ENCODE assay signal across 22 mouse cellular contexts in the genomic region with DNA sequence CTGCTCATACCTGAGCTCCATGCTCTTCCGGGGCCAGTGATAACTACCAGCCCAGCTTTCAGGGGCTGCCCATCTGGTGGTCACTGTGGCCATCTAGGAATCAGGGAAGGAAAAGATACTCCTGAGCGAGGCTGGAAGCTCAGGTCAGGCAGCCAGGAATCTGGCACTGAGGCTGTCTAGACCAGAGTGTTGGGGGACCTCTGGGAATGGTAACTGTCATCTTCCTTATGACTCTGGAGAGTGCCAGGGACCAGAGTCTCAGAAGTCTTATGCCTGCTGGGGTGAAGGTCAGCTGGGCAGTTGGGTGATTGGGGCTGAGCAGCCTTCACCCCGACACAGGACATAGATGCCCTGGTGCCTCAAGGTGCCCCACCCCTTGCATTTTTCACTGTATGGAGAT. TPM values are rescaled to one million over a fixed set of nuclear protein-coding genes. Genes with fewer than 3 reads are reported as not detected.
DNase-seq lines count a peak whose midpoint lies in the region; ATAC-seq and TF ChIP-seq lines count a peak whose summit lies in the region.
"Had no signal": no experiment of that assay in that cellular context is flagged by ENCODE, and none has a peak within 500 bp of the region (broad histone marks: within the 10 kb centered on the region; RNA-seq: fewer than 3 reads in every experiment).

No protein-coding gene starts in this region.

- no peaks in the 10 kb centered on the region for H3K27me3 ChIP-seq in heart, adult 2 months (ENCODE audit: control insufficient read depth, insufficient read depth, low read length)
- no peaks in the 10 kb centered on the region for H3K27me3 ChIP-seq in lung, postnatal 0 days (replicated peaks; ENCODE audit: insufficient read depth, low read length)
- H3K27me3 ChIP-seq: embryonic facial prominence, embryonic 12.5 days; forebrain, embryonic 13.5 days; forebrain, embryonic 15.5 days had no signal

- intact Hi-C loops in heart, adult 2 months (cut with DNase I), result no loop called here
- intact Hi-C loops in left cerebral cortex, adult 2 months (cut with DNase I), result no loop called here

- no peak overlapping the region for H3K27ac ChIP-seq in heart, adult 2 months
- peak overlapping the region; percentile 54 for H3K27ac ChIP-seq in lung, postnatal 0 days (ENCODE audit: low read length)
- H3K27ac ChIP-seq in brown adipose tissue, adult 24 weeks (replicated peaks; ENCODE audit: low read depth, low read length), result peak overlapping the region; percentile 96
- H3K27ac ChIP-seq in left cerebral cortex, adult 2 months, result no peak overlapping the region
- H3K27ac ChIP-seq: embryonic facial prominence, embryonic 10.5 days; embryonic facial prominence, embryonic 12.5 days; forebrain, embryonic 13.5 days; forebrain, embryonic 15.5 days had no signal

- no peak for TF ChIP-seq CTCF in heart, adult 2 months (IDR thresholded peaks at IDR 0.05)
- TF ChIP-seq CTCF in lung, postnatal 0 days (IDR thresholded peaks at IDR 0.05), result no peak
- no peak for TF ChIP-seq CTCF in lung, adult 2 months (IDR thresholded peaks at IDR 0.05; ENCODE audit: insufficient read depth, low read length)
- no peak for TF ChIP-seq CTCF in left cerebral cortex, adult 2 months (IDR thresholded peaks at IDR 0.05)

- H3K79me2 ChIP-seq in heart, adult 2 months (replicated peaks; ENCODE audit: control insufficient read depth, insufficient read depth, low read length), result no peaks in the 10 kb centered on the region

- no peak overlapping the region for H3K9ac ChIP-seq in heart, adult 2 months (ENCODE audit: low read depth, low read length)
- H3K9ac ChIP-seq in lung, postnatal 0 days (replicated peaks; ENCODE audit: low read depth), result no peak overlapping the region
- H3K9ac ChIP-seq: embryonic facial prominence, embryonic 12.5 days; forebrain, embryonic 13.5 days; forebrain, embryonic 15.5 days; forebrain, postnatal 0 days had no signal

- TF ChIP-seq EP300 in heart, adult 2 months (IDR thresholded peaks at IDR 0.05; ENCODE audit: insufficient read depth, low read depth, low read length), result no peak
- no peak for TF ChIP-seq EP300 in lung, postnatal 0 days (IDR thresholded peaks at IDR 0.05)

- WGBS in heart, adult 2 months, result 78% methylated on average over 3 of the region's 3 CpGs
- 80% methylated on average over 3 of the region's 3 CpGs for WGBS in lung, postnatal 0 days
- 86% methylated on average over 3 of the region's 3 CpGs for WGBS in lung, adult 2 months

- H3K36me3 ChIP-seq in heart, adult 2 months (ENCODE audit: control insufficient read depth, insufficient read depth, low read length), result no peaks in the 10 kb centered on the region
- no peaks in the 10 kb centered on the region for H3K36me3 ChIP-seq in lung, postnatal 0 days (ENCODE audit: insufficient read depth, low read length)
- H3K36me3 ChIP-seq: embryonic facial prominence, embryonic 10.5 days; embryonic facial prominence, embryonic 12.5 days; forebrain, embryonic 15.5 days had no signal

- no peak overlapping the region for H3K4me2 ChIP-seq in lung, postnatal 0 days (replicated peaks; ENCODE audit: low read depth, low read length)
- H3K4me2 ChIP-seq: embryonic facial prominence, embryonic 12.5 days; forebrain, embryonic 13.5 days; forebrain, embryonic 15.5 days had no signal

- TF ChIP-seq POLR2A in heart, adult 2 months (IDR thresholded peaks at IDR 0.05; ENCODE audit: insufficient read depth, low read depth, low read length), result no peak
- TF ChIP-seq POLR2A in lung, adult 2 months (IDR thresholded peaks at IDR 0.05; ENCODE audit: borderline replicate concordance, extremely low read depth, low read depth, low read length), result no peak

- no peak overlapping the region for H3K4me3 ChIP-seq in heart, adult 2 months
- H3K4me3 ChIP-seq in lung, postnatal 0 days (ENCODE audit: low read depth, low read length), result no peak overlapping the region
- H3K4me3 ChIP-seq in lung, adult 2 months (replicated peaks; ENCODE audit: extremely low read depth, low read depth, low read length), result no peak overlapping the region
- H3K4me3 ChIP-seq in brown adipose tissue, adult 24 weeks (ENCODE audit: insufficient read depth, low read depth, low read length), result no peak overlapping the region
- H3K4me3 ChIP-seq in left cerebral cortex, adult 2 months, result no peak overlapping the region
- H3K4me3 ChIP-seq: embryonic facial prominence, embryonic 10.5 days; embryonic facial prominence, embryonic 12.5 days; forebrain, embryonic 13.5 days; forebrain, embryonic 15.5 days had no signal

- peak; percentile 57 for DNase-seq in adrenal gland, postnatal 10 days
- no peak for DNase-seq in adrenal gland, adult 18-20 months (ENCODE audit: low spot score in 2 of 2)
- DNase-seq in heart, adult 11 months, result peak; percentile 88
- DNase-seq in heart, adult 2 months, result no peak
- no peak for DNase-seq in lung, postnatal 0 days (ENCODE audit: low spot score)
- no peak for DNase-seq in lung, adult 2 months
- DNase-seq in left cerebral cortex, adult 2 months (ENCODE audit: extremely low spot score in 1 of 2, low spot score in 2 of 2), result no peak
- DNase-seq: cerebellum, adult 11 months; cerebellum, adult 18-20 months; cerebellum, adult 8-10 months; cerebellum, postnatal 10 days; cerebellum, postnatal 25 days; forebrain, postnatal 0 days had no signal

- H3K9me3 ChIP-seq in lung, postnatal 0 days (ENCODE audit: low read length), result no peaks in the 10 kb centered on the region
- H3K9me3 ChIP-seq: embryonic facial prominence, embryonic 12.5 days; forebrain, embryonic 13.5 days; forebrain, embryonic 15.5 days had no signal

- ATAC-seq in lung, postnatal 0 days, result no peak
- ATAC-seq: forebrain, embryonic 13.5 days; forebrain, embryonic 15.5 days; forebrain, postnatal 0 days had no signal

- no peaks in the 10 kb centered on the region; the same call in none of the 2 replicates for H3K4me1 ChIP-seq in heart, adult 2 months (ENCODE audit: control insufficient read depth, insufficient read depth, low read length)
- peaks cover 4% of the 10 kb centered on the region; the same call in 1 of the 2 replicates for H3K4me1 ChIP-seq in lung, postnatal 0 days (ENCODE audit: insufficient read depth, low read depth, low read length)
- H3K4me1 ChIP-seq in lung, adult 2 months (ENCODE audit: control insufficient read depth, insufficient read depth, low read length), result no peaks in the 10 kb centered on the region
- peaks cover 23% of the 10 kb centered on the region; the same call in 1 of the 2 replicates for H3K4me1 ChIP-seq in brown adipose tissue, adult 24 weeks (ENCODE audit: control insufficient read depth, insufficient read depth, insufficient read length, low read length)
- H3K4me1 ChIP-seq: forebrain, embryonic 15.5 days had no signal

RNA-seq across cellular contexts. Expression of gene Trarg1, which starts 28.0 kb away (rescaled TPM):
- total RNA-seq in adrenal gland, postnatal 10 days (2021), result 10 to 100 TPM; 69.6 to 95.7 TPM
- 100 to 1,000 TPM in 1 of 2 experiments, 10 to 100 TPM in 1; 20.9 to 145 TPM for total RNA-seq in adrenal gland, adult 18-20 months (2021)
- 1 to 10 TPM; 3.5 to 3.8 TPM for total RNA-seq in heart, adult 2 months (2021)
- polyA plus RNA-seq in heart, adult 2 months (2012; rRNA removed), result 2.3 and 4.7 TPM in 2 replicates
- polyA plus RNA-seq in lung, postnatal 0 days (2015; fragmentation: Nextera tagmentation; extraction: Ambion mirVana), result 4.7 and 7.1 TPM in 2 replicates
- polyA plus RNA-seq in lung, adult 2 months (2012; rRNA removed), result 5.3 and 7.5 TPM in 2 replicates
- 368 and 373 TPM in 2 replicates for polyA plus RNA-seq in brown adipose tissue, adult 24 weeks (2012; ENCODE audit: insufficient read depth, insufficient read length, missing spikeins)
- total RNA-seq in left cerebral cortex, adult 2 months (2021), result under 1 TPM; 0.50 to 0.68 TPM
- total RNA-seq: ES-E14, MEL had no signal
- polyA plus RNA-seq: forebrain, embryonic 11.5 days; forebrain, embryonic 13.5 days had no signal

RNA-seq across cellular contexts. Expression of gene Bhlha9, which starts 35.4 kb away (rescaled TPM):
- under 1 TPM; 0.24 to 0.30 TPM for total RNA-seq in adrenal gland, postnatal 10 days (2021)
- total RNA-seq in adrenal gland, adult 18-20 months (2021), result not detected
- not detected for total RNA-seq in heart, adult 2 months (2021)
- polyA plus RNA-seq in heart, adult 2 months (2012; rRNA removed), result not detected in 2 replicates
- not detected in 2 replicates for polyA plus RNA-seq in lung, postnatal 0 days (2015; fragmentation: Nextera tagmentation; extraction: Ambion mirVana)
- not detected in 2 replicates for polyA plus RNA-seq in lung, adult 2 months (2012; rRNA removed)
- polyA plus RNA-seq in brown adipose tissue, adult 24 weeks (2012; ENCODE audit: insufficient read depth, insufficient read length, missing spikeins), result not detected in 2 replicates
- total RNA-seq in left cerebral cortex, adult 2 months (2021), result 1 to 10 TPM; 3.2 to 3.8 TPM
- total RNA-seq: adrenal gland, postnatal 36 days; ES-E14; MEL had no signal
- polyA plus RNA-seq: embryonic facial prominence, embryonic 10.5 days; forebrain, embryonic 11.5 days had no signal

RNA-seq across cellular contexts. Expression of gene Gosr1, which starts 55.7 kb away (rescaled TPM):
- 10 to 100 TPM; 62.1 to 64.9 TPM for total RNA-seq in adrenal gland, postnatal 10 days (2021)
- 10 to 100 TPM; 64.3 to 69.6 TPM for total RNA-seq in adrenal gland, adult 18-20 months (2021)
- 10 to 100 TPM; 24.1 to 26.0 TPM for total RNA-seq in heart, adult 2 months (2021)
- 11.1 and 19.6 TPM in 2 replicates for polyA plus RNA-seq in heart, adult 2 months (2012; rRNA removed)
- 19.5 and 21.6 TPM in 2 replicates for polyA plus RNA-seq in lung, postnatal 0 days (2015; fragmentation: Nextera tagmentation; extraction: Ambion mirVana)
- 14.3 and 21.2 TPM in 2 replicates for polyA plus RNA-seq in lung, adult 2 months (2012; rRNA removed)
- polyA plus RNA-seq in brown adipose tissue, adult 24 weeks (2012; ENCODE audit: insufficient read depth, insufficient read length, missing spikeins), result 40.1 and 44.5 TPM in 2 replicates
- 10 to 100 TPM; 43.1 to 49.3 TPM for total RNA-seq in left cerebral cortex, adult 2 months (2021)

Comparison
In these comparisons a context has a peak if more than half of its experiments do, and no peak if none do; other contexts are left out.
1. DNase-seq: peak in adrenal gland, postnatal 10 days (single experiment) and heart, adult 11 months (single experiment); none in adrenal gland, adult 18-20 months (0 of 2), heart, adult 2 months (0 of 2), lung, postnatal 0 days (single experiment), lung, adult 2 months (single experiment) and left cerebral cortex, adult 2 months (0 of 2).
2. H3K27ac ChIP-seq: peak in lung, postnatal 0 days (single experiment) and brown adipose tissue, adult 24 weeks (single experiment); none in heart, adult 2 months (single experiment) and left cerebral cortex, adult 2 months (single experiment).
3. RNA of gene Trarg1, which starts 28.0 kb away (total RNA-seq): 20.9 to 145 TPM in adrenal gland, adult 18-20 months and 69.6 to 95.7 TPM in adrenal gland, postnatal 10 days; 3.5 to 3.8 TPM in heart, adult 2 months and 0.50 to 0.68 TPM in left cerebral cortex, adult 2 months; every median in the first group is over 4 times any median in the second.